Mouse (Mus musculus) forebrain, embryonic 16.5 days (tissue): ENCODE results near the gene Slc17a7. TPM values are rescaled to one million over a fixed set of nuclear protein-coding genes. Genes with fewer than 3 reads are reported as not detected.
A peak's percentile ranks its signal among the peaks of the same experiment; 100 is the strongest.

Source experiments
- ATAC-seq: fragments of 200-750 bp; cut with Nextera tagmentation; 2 replicates; pipeline ENCODE4 v1.8.0; 2017; ENCODE audit warnings: mild to moderate bottlenecking, moderate library complexity
- H3K27ac ChIP-seq: fragments of 300-500 bp; sonication (generic); 2 replicates; pipeline ENCODE4 v1.5.1; 2014; ENCODE audit warnings: low read length, control low read depth
- H3K27me3 ChIP-seq: fragments of 300-500 bp; sonication (generic); replicated peaks from 2 replicates; pipeline ENCODE4 v1.6.1; 2014; ENCODE audit warnings: low read length; ENCODE audit not compliant: control insufficient read depth, insufficient read depth
- H3K36me3 ChIP-seq: fragments of 300-500 bp; sonication (generic); 2 replicates; pipeline ENCODE4 v1.6.1; 2014; ENCODE audit not compliant: control insufficient read depth, insufficient read depth
- H3K4me1 ChIP-seq: fragments of 300-500 bp; sonication (generic); replicated peaks from 2 replicates; pipeline ENCODE4 v1.6.1; 2014; ENCODE audit warnings: low read length; ENCODE audit not compliant: control insufficient read depth, insufficient read depth
- H3K4me2 ChIP-seq: fragments of 300-500 bp; sonication (generic); 2 replicates; pipeline ENCODE4 v1.6.1; 2014; ENCODE audit warnings: mild to moderate bottlenecking, low read length, control low read depth
- H3K4me3 ChIP-seq: fragments of 300-500 bp; sonication (generic); replicated peaks from 2 replicates; pipeline ENCODE4 v1.5.1; 2014; ENCODE audit warnings: mild to moderate bottlenecking, low read length, control low read depth
- H3K9ac ChIP-seq: fragments of 300-500 bp; sonication (generic); replicated peaks from 2 replicates; pipeline ENCODE4 v1.6.1; 2014; ENCODE audit warnings: low read depth, low read length, control low read depth
- H3K9me3 ChIP-seq: fragments of 300-500 bp; sonication (generic); 2 replicates; pipeline ENCODE4 v1.6.1; 2016; ENCODE audit warnings: low read length; ENCODE audit not compliant: control insufficient read depth
- WGBS: fragments of 180-500 bp; shearing (Covaris S2); extraction: QIAGEN DNeasy Blood & Tissue Kit; methylation state at CpG from one replicate; pipeline ENCODE4 v1.1.7; 2014; 5-methylcytosine and 5-hydroxymethylcytosine counted together
- polyA plus RNA-seq: library from polyadenylated mRNA; unstranded; fragments of >200 nt; fragmentation: Nextera tagmentation; extraction: Ambion mirVana; gene quantifications from 2 replicates; pipeline ENCODE4 v1.2.1, GENCODE M21; 2015

Gene Slc17a7
- polyA plus RNA-seq, 1 experiment from 2014 or later = 20.1 TPM

GRCm38 (mm10) chr7:45129776-45130512, 33.8 kb upstream of the Slc17a7 start:
- no peak for ATAC-seq
- Histone ChIP-seq H3K9ac (peak overlapping the region; percentile 88), H3K4me1 (peaks cover 26% of the 10 kb centered on the region), H3K9me3 (no peaks in the 10 kb centered on the region), H3K27ac (peak overlapping the region; percentile 96), H3K36me3 (peaks cover 15% of the 10 kb centered on the region), H3K27me3 (peaks cover 2% of the 10 kb centered on the region; the same call in 1 of the 2 replicates), H3K4me2 (peak overlapping the region; percentile 80), H3K4me3 (peak overlapping the region; percentile 63)
- WGBS = 66% methylated on average over 15 of the region's 15 CpGs

GRCm38 (mm10) chr7:45131850-45132249, 31.9 kb upstream of the Slc17a7 start:
- WGBS = 77% methylated on average over 11 of the region's 11 CpGs
- Histone ChIP-seq H3K27me3 (peaks cover 2% of the 10 kb centered on the region; the same call in 1 of the 2 replicates), H3K9me3 (no peaks in the 10 kb centered on the region), H3K9ac (no peak overlapping the region), H3K27ac (no peak overlapping the region), H3K4me1 (peaks cover 27% of the 10 kb centered on the region), H3K4me3 (no peak overlapping the region), H3K36me3 (peaks cover under 1% of the 10 kb centered on the region; the same call in 1 of the 2 replicates), H3K4me2 (no peak overlapping the region)
- ATAC-seq = no peak

GRCm38 (mm10) chr7:45133446-45134159, 30.1 kb upstream of the Slc17a7 start:
- ATAC-seq = no peak
- Histone ChIP-seq H3K4me2 (no peak overlapping the region), H3K27me3 (peaks cover 2% of the 10 kb centered on the region; the same call in 1 of the 2 replicates), H3K9me3 (no peaks in the 10 kb centered on the region), H3K4me1 (peaks cover 17% of the 10 kb centered on the region), H3K9ac (no peak overlapping the region), H3K27ac (no peak overlapping the region), H3K36me3 (no peaks in the 10 kb centered on the region), H3K4me3 (no peak overlapping the region)
- 77% methylated on average over 8 of the region's 8 CpGs for WGBS

GRCm38 (mm10) chr7:45134544-45135026, 29.2 kb upstream of the Slc17a7 start:
- ATAC-seq = no peak
- H3K9ac ChIP-seq = no peak overlapping the region
- H3K36me3 ChIP-seq = no peaks in the 10 kb centered on the region
- H3K4me1 ChIP-seq = peaks cover 13% of the 10 kb centered on the region
- peaks cover 2% of the 10 kb centered on the region; the same call in 1 of the 2 replicates for H3K27me3 ChIP-seq
- no peak overlapping the region for H3K4me3 ChIP-seq
- no peak overlapping the region for H3K4me2 ChIP-seq
- H3K27ac ChIP-seq = no peak overlapping the region
- 6% methylated on average over 12 of the region's 12 CpGs for WGBS
- no peaks in the 10 kb centered on the region for H3K9me3 ChIP-seq

GRCm38 (mm10) chr7:45135370-45135769, 28.4 kb upstream of the Slc17a7 start:
- Histone ChIP-seq H3K9me3 (no peaks in the 10 kb centered on the region), H3K36me3 (no peaks in the 10 kb centered on the region), H3K27ac (no peak overlapping the region), H3K9ac (no peak overlapping the region), H3K4me1 (peaks cover 11% of the 10 kb centered on the region), H3K4me2 (no peak overlapping the region), H3K27me3 (peaks cover 2% of the 10 kb centered on the region; the same call in 1 of the 2 replicates), H3K4me3 (no peak overlapping the region)
- 76% methylated on average over 3 of the region's 3 CpGs for WGBS
- no peak for ATAC-seq

- WGBS = 2% methylated on average over 29 of the region's 29 CpGs
- no peak within 1 kb of the TSS for H3K27ac ChIP-seq
- H3K36me3 ChIP-seq = no peaks in the 10 kb centered on the region
- peak within 1 kb of the TSS; percentile 63 for H3K9ac ChIP-seq
- peak within 1 kb of the TSS; percentile 74 for H3K4me2 ChIP-seq
- H3K9me3 ChIP-seq = no peaks in the 10 kb centered on the region
- peaks cover 11% of the 10 kb centered on the region for H3K4me1 ChIP-seq
- H3K27me3 ChIP-seq = peaks cover 2% of the 10 kb centered on the region; the same call in 1 of the 2 replicates
- peak within 1 kb of the TSS; percentile 49 for H3K4me3 ChIP-seq
- ATAC-seq = peak; percentile 86
Measured at GRCm38 (mm10) chr7:45135993-45136567, 27.7 kb upstream of the Slc17a7 start, which contains the start of the genes Gm45713 and Flt3l. Gene Gm45713, minus strand, starts transcription at chr7:45136231. Gene Flt3l, minus strand, starts transcription at chr7:45136432.

GRCm38 (mm10) chr7:45137171-45138006, 26.4 kb upstream of the Slc17a7 start:
- Histone ChIP-seq H3K4me2 (no peak overlapping the region), H3K4me3 (no peak overlapping the region), H3K27ac (no peak overlapping the region), H3K9me3 (no peaks in the 10 kb centered on the region), H3K4me1 (peaks cover 11% of the 10 kb centered on the region), H3K27me3 (peaks cover 2% of the 10 kb centered on the region; the same call in 1 of the 2 replicates), H3K9ac (no peak overlapping the region), H3K36me3 (no peaks in the 10 kb centered on the region)
- no peak for ATAC-seq
- WGBS = 86% methylated on average over 12 of the region's 12 CpGs

GRCm38 (mm10) chr7:45138403-45138802, 25.3 kb upstream of the Slc17a7 start:
- Histone ChIP-seq H3K4me1 (peaks cover 11% of the 10 kb centered on the region), H3K27me3 (peaks cover 2% of the 10 kb centered on the region; the same call in 1 of the 2 replicates), H3K9me3 (no peaks in the 10 kb centered on the region), H3K36me3 (no peaks in the 10 kb centered on the region), H3K4me2 (no peak overlapping the region), H3K4me3 (no peak overlapping the region), H3K27ac (no peak overlapping the region), H3K9ac (no peak overlapping the region)
- no peak for ATAC-seq
- 65% methylated on average over 1 of the region's 1 CpGs for WGBS
